Mouse (Mus musculus) C2C12 (cell line): ENCODE data around the gene Gm12216.

Experiments
- CEBPB ChIP-seq: IDR thresholded peaks from one replicate; pipeline ENCODE4 v1.6.1; 2011; ENCODE audit warnings: low read depth, mild to moderate bottlenecking, control low read depth, moderate library complexity
- CTCF ChIP-seq: IDR thresholded peaks from one replicate; pipeline ENCODE4 v1.5.1; 2011; ENCODE audit not compliant: control insufficient read depth, insufficient read depth, insufficient read length
- MYOD1 ChIP-seq: IDR thresholded peaks from one replicate; pipeline ENCODE4 v1.6.1; 2011; ENCODE audit warnings: low read depth; ENCODE audit not compliant: control insufficient read depth, insufficient read length
- MYOG ChIP-seq: IDR thresholded peaks from one replicate; pipeline ENCODE4 v1.6.1; 2011; ENCODE audit not compliant: control insufficient read depth, insufficient read length; ENCODE audit errors: extremely low read depth
- USF1 ChIP-seq: IDR thresholded peaks from one replicate; pipeline ENCODE4 v1.6.1; 2011; ENCODE audit warnings: low read depth, mild to moderate bottlenecking, control low read depth, moderate library complexity

DNA sequence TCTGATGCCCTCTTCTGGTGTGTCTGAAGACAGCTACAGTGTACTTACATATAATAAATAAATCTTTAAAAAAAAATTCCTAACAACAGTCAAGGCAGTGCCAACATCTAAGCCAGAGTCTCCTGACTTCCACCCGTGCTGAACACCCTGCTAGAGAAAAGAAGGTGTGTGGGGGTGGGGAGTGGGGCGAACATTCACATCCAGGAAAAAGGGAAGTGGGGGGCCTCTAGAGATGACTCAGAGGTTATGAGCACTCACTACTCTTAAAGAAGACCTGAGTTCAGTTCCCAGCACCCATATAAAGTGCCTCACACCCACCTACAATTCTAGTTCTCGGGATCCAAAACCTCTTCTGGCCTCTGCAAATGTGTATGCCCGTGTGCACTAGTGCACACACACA, 33.6 kb downstream of the Gm12216 start:
- no peak for TF ChIP-seq CTCF
- TF ChIP-seq USF1, result no peak
- no peak for TF ChIP-seq MYOD1
- no peak for TF ChIP-seq CEBPB
- TF ChIP-seq MYOG, result no peak
